Mouse (Mus musculus) kidney, postnatal 0 days (tissue): ENCODE measurements around the gene Pomp. TPM values are rescaled to one million over a fixed set of nuclear protein-coding genes. Genes with fewer than 3 reads are reported as not detected.
A peak's percentile ranks its signal among the peaks of the same experiment; 100 is the strongest.

Experiments
- ATAC-seq: fragments of 200-750 bp; cut with Nextera tagmentation; replicated peaks from 2 replicates; pipeline ENCODE4 v1.8.0; 2017; ENCODE audit warnings: low read depth, moderate number of reproducible peaks, moderate TSS enrichment, moderate library complexity; ENCODE audit not compliant: low FRiP score
- DNase-seq: peaks from one replicate; pipeline ENCODE4 v3.0.0-alpha.2; 2016; ENCODE audit warnings: low spot score
- H3K27ac ChIP-seq: fragments of 300-500 bp; sonication (generic); 2 replicates; pipeline ENCODE4 v1.5.1; 2014; ENCODE audit warnings: mild to moderate bottlenecking
- H3K27me3 ChIP-seq: fragments of 300-500 bp; sonication (generic); 2 replicates; pipeline ENCODE4 v1.6.1; 2014; ENCODE audit warnings: low read length, mixed read lengths; ENCODE audit not compliant: insufficient read depth
- H3K36me3 ChIP-seq: fragments of 300-500 bp; sonication (generic); 2 replicates; pipeline ENCODE4 v1.6.1; 2014; ENCODE audit warnings: low read length, mixed read lengths; ENCODE audit not compliant: insufficient read depth
- H3K4me1 ChIP-seq: fragments of 300-500 bp; sonication (generic); replicated peaks from 2 replicates; pipeline ENCODE4 v1.6.1; 2014; ENCODE audit warnings: antibody characterized with exemption, low read length, mixed read lengths; ENCODE audit not compliant: insufficient read depth
- H3K4me2 ChIP-seq: fragments of 300-500 bp; sonication (generic); 2 replicates; pipeline ENCODE4 v1.6.1; 2014; ENCODE audit warnings: mild to moderate bottlenecking, low read length, moderate library complexity, mixed read lengths
- H3K4me3 ChIP-seq: fragments of 300-500 bp; sonication (generic); replicated peaks from 2 replicates; pipeline ENCODE4 v1.5.1; 2014; ENCODE audit warnings: low read depth, low read length
- H3K9ac ChIP-seq: fragments of 300-500 bp; sonication (generic); 2 replicates; pipeline ENCODE4 v1.6.1; 2014; ENCODE audit warnings: low read depth, low read length
- H3K9me3 ChIP-seq: fragments of 300-500 bp; sonication (generic); replicated peaks from 2 replicates; pipeline ENCODE4 v1.6.1; 2016; ENCODE audit warnings: low read length, inconsistent platforms, mixed read lengths
- CTCF ChIP-seq: IDR thresholded peaks from 2 replicates; pipeline ENCODE4 v1.5.1; 2016; ENCODE audit warnings: antibody characterized with exemption, low read depth, mild to moderate bottlenecking, moderate library complexity
- WGBS: fragments of 180-500 bp; shearing (Covaris S2); extraction: QIAGEN DNeasy Blood & Tissue Kit; methylation state at CpG from one replicate; pipeline ENCODE4 v1.1.7; 2014; 5-methylcytosine and 5-hydroxymethylcytosine counted together
- polyA plus RNA-seq: library from polyadenylated mRNA; unstranded; fragments of >200 nt; fragmentation: Nextera tagmentation; extraction: Ambion mirVana; gene quantifications from 2 replicates; pipeline ENCODE4 v1.2.1, GENCODE M21; 2015

The Pomp gene
- polyA plus RNA-seq, 1 experiment from 2014 or later, result 525 TPM

- no peak for ATAC-seq
- Histone ChIP-seq H3K27ac (no peak overlapping the region), H3K4me2 (no peak overlapping the region), H3K4me3 (no peak overlapping the region), H3K4me1 (no peaks in the 10 kb centered on the region), H3K9me3 (no peaks in the 10 kb centered on the region), H3K9ac (no peak overlapping the region), H3K27me3 (no peaks in the 10 kb centered on the region), H3K36me3 (no peaks in the 10 kb centered on the region)
- WGBS, result 53% methylated on average over 11 of the region's 11 CpGs
- peak; percentile 28; the same call in 1 of the 2 replicates for TF ChIP-seq CTCF
- DNase-seq, result no peak
Observed at GRCm38 (mm10) chr5:147907144-147907543, 46.9 kb downstream of the Pomp start.

GRCm38 (mm10) chr5:147907851-147908250 lies 47.6 kb downstream of the Pomp start:
- Histone ChIP-seq H3K4me3 (no peak overlapping the region), H3K4me2 (no peak overlapping the region), H3K4me1 (no peaks in the 10 kb centered on the region), H3K9me3 (no peaks in the 10 kb centered on the region), H3K36me3 (no peaks in the 10 kb centered on the region), H3K27ac (no peak overlapping the region), H3K27me3 (no peaks in the 10 kb centered on the region), H3K9ac (no peak overlapping the region)
- no peak for DNase-seq
- 44% methylated on average over 8 of the region's 8 CpGs for WGBS
- no peak for ATAC-seq
- TF ChIP-seq CTCF, result no peak

GRCm38 (mm10) chr5:147910807-147911509 lies 50.7 kb downstream of the Pomp start:
- Histone ChIP-seq H3K4me3 (no peak overlapping the region), H3K36me3 (no peaks in the 10 kb centered on the region), H3K9ac (no peak overlapping the region), H3K4me1 (peaks cover 9% of the 10 kb centered on the region), H3K27ac (no peak overlapping the region), H3K4me2 (no peak overlapping the region), H3K27me3 (no peaks in the 10 kb centered on the region), H3K9me3 (no peaks in the 10 kb centered on the region)
- TF ChIP-seq CTCF, result peak; percentile 31; the same call in 1 of the 2 replicates
- ATAC-seq (no peak), DNase-seq (no peak)
- WGBS, result 72% methylated on average over 12 of the region's 12 CpGs

- no peak for DNase-seq
- Histone ChIP-seq H3K4me1 (peaks cover 9% of the 10 kb centered on the region), H3K9ac (no peak overlapping the region), H3K36me3 (no peaks in the 10 kb centered on the region), H3K4me3 (no peak overlapping the region), H3K27me3 (no peaks in the 10 kb centered on the region), H3K4me2 (no peak overlapping the region), H3K27ac (no peak overlapping the region), H3K9me3 (no peaks in the 10 kb centered on the region)
- ATAC-seq, result no peak
- TF ChIP-seq CTCF, result no peak
- WGBS, result 73% methylated on average over 5 of the region's 5 CpGs
Observed at GRCm38 (mm10) chr5:147911744-147912143, 51.5 kb downstream of the Pomp start.

- H3K9ac ChIP-seq, result no peak overlapping the region
- no peak for TF ChIP-seq CTCF
- 19% methylated on average over 14 of the region's 14 CpGs for WGBS
- no peak overlapping the region for H3K4me2 ChIP-seq
- ATAC-seq (peak; percentile 74), DNase-seq (peak; percentile 32)
- H3K9me3 ChIP-seq, result no peaks in the 10 kb centered on the region
- no peaks in the 10 kb centered on the region for H3K36me3 ChIP-seq
- no peak overlapping the region for H3K4me3 ChIP-seq
- peak overlapping the region; percentile 60 for H3K27ac ChIP-seq
- H3K4me1 ChIP-seq, result peaks cover 9% of the 10 kb centered on the region
- H3K27me3 ChIP-seq, result no peaks in the 10 kb centered on the region
Observed at GRCm38 (mm10) chr5:147913241-147913842, 53.1 kb downstream of the Pomp start.

GRCm38 (mm10) chr5:147915038-147915566 lies 54.8 kb downstream of the Pomp start:
- 51% methylated on average over 6 of the region's 6 CpGs for WGBS
- ATAC-seq (no peak), DNase-seq (peak; percentile 53)
- Histone ChIP-seq H3K9ac (no peak overlapping the region), H3K4me3 (no peak overlapping the region), H3K27ac (no peak overlapping the region), H3K9me3 (no peaks in the 10 kb centered on the region), H3K4me2 (no peak overlapping the region), H3K27me3 (no peaks in the 10 kb centered on the region), H3K4me1 (peaks cover 9% of the 10 kb centered on the region), H3K36me3 (no peaks in the 10 kb centered on the region)
- TF ChIP-seq CTCF, result peak; percentile 48
